Mouse (Mus musculus) heart, adult 2 months (tissue): ENCODE measurements around the gene Krt86. TPM values are rescaled to one million over a fixed set of nuclear protein-coding genes. Genes with fewer than 3 reads are reported as not detected.

Source experiments
- DNase-seq, 2 experiments: peaks; one replicate each; pipeline ENCODE4 v3.0.0; 2021
- H3K27ac ChIP-seq: fragments of 200-600 bp; 2 replicates; pipeline ENCODE4 v1.8.1; 2022
- H3K27me3 ChIP-seq: fragments of 200-500 bp; 2 replicates; pipeline ENCODE4 v1.6.1; 2012; ENCODE audit warnings: mild to moderate bottlenecking, low read length, inconsistent platforms, mixed read lengths; ENCODE audit not compliant: control insufficient read depth, insufficient read depth
- H3K36me3 ChIP-seq: fragments of 200-500 bp; 2 replicates; pipeline ENCODE4 v1.6.1; 2012; ENCODE audit warnings: low read length, inconsistent platforms; ENCODE audit not compliant: control insufficient read depth, insufficient read depth
- H3K4me1 ChIP-seq: fragments of 200-500 bp; 2 replicates; pipeline ENCODE4 v1.6.1; 2011; ENCODE audit warnings: low read length; ENCODE audit not compliant: control insufficient read depth, insufficient read depth
- H3K4me3 ChIP-seq: fragments of 200-600 bp; 2 replicates; pipeline ENCODE4 v1.8.1; 2022
- H3K79me2 ChIP-seq: fragments of 200-500 bp; replicated peaks from 2 replicates; pipeline ENCODE4 v1.6.1; 2012; ENCODE audit warnings: mild to moderate bottlenecking, inconsistent platforms, low read length, moderate library complexity, mixed read lengths; ENCODE audit not compliant: control insufficient read depth, insufficient read depth
- H3K9ac ChIP-seq: fragments of 200-500 bp; 2 replicates; pipeline ENCODE4 v1.6.1; 2012; ENCODE audit warnings: low read depth, mild to moderate bottlenecking, control low read depth, inconsistent platforms, low read length, mixed read lengths
- CTCF ChIP-seq: fragments of 200-600 bp; IDR thresholded peaks from 2 replicates; pipeline ENCODE4 v1.8.1; 2022; ENCODE audit warnings: antibody characterized with exemption, mild to moderate bottlenecking, moderate library complexity
- EP300 ChIP-seq: fragments of 200-500 bp; IDR thresholded peaks from 2 replicates; pipeline ENCODE4 v1.6.1; 2011; ENCODE audit warnings: low read depth, low read length, control low read depth; ENCODE audit not compliant: insufficient read depth
- POLR2A ChIP-seq: fragments of 200-500 bp; IDR thresholded peaks from 2 replicates; pipeline ENCODE4 v1.6.1; 2011; ENCODE audit warnings: mild to moderate bottlenecking, low read depth, low read length, control low read depth; ENCODE audit not compliant: insufficient read depth
- WGBS: fragments of 180-500 bp; shearing (Covaris S2); methylation state at CpG from one replicate; pipeline ENCODE4 v1.1.7; 2018; 5-methylcytosine and 5-hydroxymethylcytosine counted together
- intact Hi-C: fragments of 180-260 bp; cut with DNase I; formaldehyde crosslinking; loops from one replicate; pipeline ENCODE4 v1.15.1; 2025
- polyA plus RNA-seq: library from polyadenylated mRNA; depleted of rRNA; stranded (reverse); fragments of >200 nt; gene quantifications from 2 replicates; pipeline ENCODE4 v1.2.3, GENCODE M21; 2012
- total RNA-seq, 2 experiments: library from RNA; stranded (reverse); gene quantifications; 2 replicates each; pipeline ENCODE4 v1.2.3; 2021

The Krt86 gene
- total and polyA plus RNA-seq, 3 experiments = not detected

DNA sequence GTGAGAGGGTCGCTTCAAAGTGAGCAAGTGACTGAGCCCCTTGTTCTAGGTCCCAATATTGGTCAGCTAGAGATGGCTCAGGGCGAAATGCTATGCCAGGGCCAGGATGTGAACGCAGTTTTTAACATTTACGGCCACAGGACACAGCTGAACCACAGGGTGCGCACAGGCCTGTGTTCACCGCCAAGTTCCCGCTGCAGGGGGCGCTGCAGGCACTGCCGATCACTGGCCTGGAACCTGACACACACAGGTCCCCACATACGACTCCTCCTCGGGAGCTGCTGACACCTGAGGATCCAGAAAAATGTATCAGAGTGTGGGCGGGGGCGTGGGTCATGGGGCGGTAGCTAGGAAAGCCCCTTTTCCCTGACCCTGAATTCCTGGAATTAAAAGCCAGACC lies 14.0 kb upstream of the Krt86 start:
- H3K9ac ChIP-seq = no peak overlapping the region
- H3K27ac ChIP-seq = no peak overlapping the region
- no peak overlapping the region for H3K4me3 ChIP-seq
- no peaks in the 10 kb centered on the region for H3K36me3 ChIP-seq
- H3K4me1 ChIP-seq = no peaks in the 10 kb centered on the region
- H3K27me3 ChIP-seq = no peaks in the 10 kb centered on the region
- 80% methylated on average over 14 of the region's 14 CpGs for WGBS
- H3K79me2 ChIP-seq = no peaks in the 10 kb centered on the region
- TF ChIP-seq CTCF (no peak), EP300 (no peak), POLR2A (no peak)
- intact Hi-C loops = no loop called here
- DNase-seq = no peak

DNA sequence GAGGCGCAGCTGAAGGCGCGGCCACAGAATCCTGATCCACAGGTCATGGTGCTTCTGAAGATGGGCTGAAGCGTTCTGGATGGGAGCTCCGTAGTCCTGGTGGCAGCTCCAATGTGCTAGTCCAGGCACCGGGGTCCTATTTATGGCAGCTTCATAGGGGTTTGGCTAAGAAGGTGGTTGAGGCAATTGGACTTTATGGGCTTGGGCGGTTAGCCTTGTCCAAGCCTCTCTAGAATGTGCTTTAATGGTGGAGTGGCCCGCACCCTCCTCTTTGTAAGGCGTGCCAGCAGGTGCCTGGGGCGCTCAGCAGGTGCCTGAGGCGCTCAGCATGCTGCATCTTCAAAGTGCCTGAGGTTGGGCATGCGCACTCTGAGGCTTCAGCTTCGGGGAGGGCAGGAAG lies 9.6 kb upstream of the Krt86 start, which contains the start of gene Krt81:
Krt81 (minus strand) TSS at position 101 of the 400 bp plus-strand sequence.
- WGBS = 78% methylated on average over 13 of the region's 13 CpGs
- H3K79me2 ChIP-seq = no peaks in the 10 kb centered on the region
- H3K9ac ChIP-seq = no peak within 1 kb of the TSS
- no peaks in the 10 kb centered on the region for H3K4me1 ChIP-seq
- TF ChIP-seq POLR2A (no peak), EP300 (no peak), CTCF (no peak)
- H3K36me3 ChIP-seq = no peaks in the 10 kb centered on the region
- no peak within 1 kb of the TSS for H3K27ac ChIP-seq
- no peak for DNase-seq
- intact Hi-C loops = no loop called here
- no peaks in the 10 kb centered on the region for H3K27me3 ChIP-seq
- H3K4me3 ChIP-seq = no peak within 1 kb of the TSS

DNA sequence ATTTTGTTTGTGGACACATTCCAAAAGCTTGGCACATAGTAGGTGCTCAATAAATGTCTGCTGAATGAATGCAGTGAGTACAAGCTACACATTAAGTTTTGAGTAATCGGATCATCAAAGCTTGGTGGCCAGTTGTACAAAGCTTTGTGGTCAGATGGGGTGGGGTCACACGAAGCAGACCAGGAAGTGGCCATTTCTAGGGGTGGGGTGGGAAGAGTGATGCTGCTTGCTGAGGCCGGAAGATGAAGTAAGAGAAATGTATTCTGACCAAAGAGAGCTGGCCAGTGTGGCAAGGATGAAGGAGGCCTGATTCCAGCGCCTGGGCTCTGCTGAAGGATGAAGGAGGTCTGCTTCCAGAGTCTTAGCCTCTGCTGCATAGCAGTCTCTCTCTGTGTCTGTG lies 4.2 kb upstream of the Krt86 start:
- intact Hi-C loops = no loop called here
- H3K79me2 ChIP-seq = no peaks in the 10 kb centered on the region
- 66% methylated on average over 4 of the region's 4 CpGs for WGBS

DNA sequence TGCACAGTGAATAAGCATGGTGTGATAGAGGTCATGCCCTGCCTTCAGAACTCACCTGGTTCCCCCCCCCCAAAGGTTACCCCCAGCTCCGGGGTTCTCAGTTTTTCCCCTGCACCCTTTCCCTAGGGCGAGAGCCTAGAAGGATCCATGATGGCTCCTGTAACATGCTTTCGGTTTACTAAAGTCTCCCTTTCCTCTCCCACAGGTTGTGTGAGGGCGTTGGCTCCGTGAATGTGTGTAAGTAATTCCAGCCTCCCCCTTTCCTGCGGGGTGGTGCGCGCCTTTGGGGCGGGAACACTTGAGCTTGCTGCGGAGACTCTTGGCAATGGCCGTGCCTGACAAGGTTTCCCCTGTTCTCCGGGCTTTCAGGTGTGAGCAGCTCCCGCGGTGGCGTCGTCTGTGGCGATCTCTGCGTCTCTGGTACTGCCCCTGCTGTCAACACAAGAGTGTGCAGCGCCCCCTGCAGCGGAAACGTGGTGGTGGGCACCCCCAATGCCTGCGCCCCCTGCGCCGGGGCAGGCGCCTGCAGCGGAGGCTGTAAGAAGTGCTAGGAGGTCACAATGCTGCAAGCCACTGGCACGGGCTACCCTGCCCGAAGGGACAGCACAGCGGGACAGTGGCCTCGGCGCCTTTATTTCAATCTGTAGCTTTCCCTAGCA lies 5.9 kb downstream of the Krt86 start:
- no peak overlapping the region for H3K27ac ChIP-seq
- DNase-seq = peak; percentile 35 to 50
- H3K9ac ChIP-seq = no peak overlapping the region
- no peaks in the 10 kb centered on the region for H3K79me2 ChIP-seq
- no peaks in the 10 kb centered on the region for H3K36me3 ChIP-seq
- WGBS = 8% methylated on average over 31 of the region's 31 CpGs
- TF ChIP-seq POLR2A = no peak
- TF ChIP-seq CTCF = peak; percentile 57
- peak overlapping the region; percentile 26; the same call in 1 of the 2 replicates for H3K4me3 ChIP-seq
- H3K4me1 ChIP-seq = no peaks in the 10 kb centered on the region
- no peaks in the 10 kb centered on the region for H3K27me3 ChIP-seq
- intact Hi-C loops = no loop called here

More for the DNA sequence above, 4.2 kb upstream of the Krt86 start:
- H3K9ac ChIP-seq = no peak overlapping the region
- H3K4me1 ChIP-seq = no peaks in the 10 kb centered on the region
- TF ChIP-seq EP300 (no peak), CTCF (no peak), POLR2A (no peak)
- H3K4me3 ChIP-seq = no peak overlapping the region
- H3K27me3 ChIP-seq = no peaks in the 10 kb centered on the region
- H3K27ac ChIP-seq = no peak overlapping the region
- no peak for DNase-seq
- H3K36me3 ChIP-seq = no peaks in the 10 kb centered on the region

DNA sequence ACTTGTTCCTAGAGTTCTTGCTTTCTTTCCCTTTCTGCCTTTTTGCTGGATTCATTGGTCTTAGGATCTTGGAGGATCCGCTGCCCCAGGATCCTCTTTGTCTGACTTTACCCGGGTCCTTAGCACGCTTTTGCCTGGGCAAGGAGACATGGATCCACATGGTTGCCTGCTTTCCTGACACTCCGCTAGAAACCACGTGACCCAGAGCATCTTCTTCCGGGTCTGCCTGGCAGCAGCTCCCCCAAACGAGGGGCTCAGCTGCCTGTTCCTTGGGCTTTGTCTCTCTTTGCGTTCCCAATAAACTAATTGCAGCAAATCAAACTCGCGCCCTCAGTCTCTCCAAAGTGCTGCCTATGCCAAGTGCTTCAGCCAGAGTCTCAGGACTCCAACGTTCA lies 6.4 kb downstream of the Krt86 start:
- no peak overlapping the region for H3K27ac ChIP-seq
- H3K4me3 ChIP-seq = no peak overlapping the region
- H3K79me2 ChIP-seq = no peaks in the 10 kb centered on the region
- 29% methylated on average over 11 of the region's 11 CpGs for whole genome bisulfite sequencing
- H3K36me3 ChIP-seq = no peaks in the 10 kb centered on the region
- H3K4me1 ChIP-seq = no peaks in the 10 kb centered on the region
- no peak for DNase-seq
- intact Hi-C loops = no loop called here
- no peak for TF ChIP-seq EP300
- no peaks in the 10 kb centered on the region for H3K27me3 ChIP-seq
- H3K9ac ChIP-seq = no peak overlapping the region

DNA sequence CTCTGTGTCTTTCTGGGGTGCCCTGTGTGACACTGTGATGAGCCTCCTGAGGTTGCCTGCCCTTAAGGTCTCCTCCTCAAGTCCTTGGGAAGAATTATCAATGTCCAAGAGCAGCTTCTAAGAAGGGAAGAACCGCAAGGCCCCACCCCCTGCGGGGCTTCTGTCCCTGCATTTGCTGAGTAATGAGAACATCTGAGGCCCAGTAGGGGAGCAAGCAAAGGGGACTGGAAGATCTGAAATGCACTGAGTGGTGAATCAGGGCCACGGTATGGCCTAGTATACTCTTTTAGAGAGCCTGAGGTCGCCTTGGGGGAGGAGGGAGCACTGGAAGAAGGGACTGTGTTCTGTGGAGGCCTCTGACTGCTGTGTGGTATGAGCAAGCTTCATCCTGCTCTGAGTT lies 8.8 kb downstream of the Krt86 start:
- Histone ChIP-seq H3K9ac (no peak overlapping the region), H3K4me3 (no peak overlapping the region), H3K4me1 (no peaks in the 10 kb centered on the region), H3K27me3 (no peaks in the 10 kb centered on the region), H3K79me2 (no peaks in the 10 kb centered on the region), H3K36me3 (no peaks in the 10 kb centered on the region), H3K27ac (no peak overlapping the region)
- no peak for TF ChIP-seq POLR2A
- no peak for TF ChIP-seq EP300
- no peak for TF ChIP-seq CTCF
- 40% methylated on average over 4 of the region's 4 CpGs for WGBS
- intact Hi-C loops = no loop called here
- DNase-seq = no peak
